Mouse (Mus musculus): ENCODE measurements around the gene Matn1. TPM values are rescaled to one million over a fixed set of nuclear protein-coding genes. Genes with fewer than 3 reads are reported as not detected.

Gene Matn1
- polyA plus RNA-seq, 1 experiment from 2014 or later = not detected

DNA sequence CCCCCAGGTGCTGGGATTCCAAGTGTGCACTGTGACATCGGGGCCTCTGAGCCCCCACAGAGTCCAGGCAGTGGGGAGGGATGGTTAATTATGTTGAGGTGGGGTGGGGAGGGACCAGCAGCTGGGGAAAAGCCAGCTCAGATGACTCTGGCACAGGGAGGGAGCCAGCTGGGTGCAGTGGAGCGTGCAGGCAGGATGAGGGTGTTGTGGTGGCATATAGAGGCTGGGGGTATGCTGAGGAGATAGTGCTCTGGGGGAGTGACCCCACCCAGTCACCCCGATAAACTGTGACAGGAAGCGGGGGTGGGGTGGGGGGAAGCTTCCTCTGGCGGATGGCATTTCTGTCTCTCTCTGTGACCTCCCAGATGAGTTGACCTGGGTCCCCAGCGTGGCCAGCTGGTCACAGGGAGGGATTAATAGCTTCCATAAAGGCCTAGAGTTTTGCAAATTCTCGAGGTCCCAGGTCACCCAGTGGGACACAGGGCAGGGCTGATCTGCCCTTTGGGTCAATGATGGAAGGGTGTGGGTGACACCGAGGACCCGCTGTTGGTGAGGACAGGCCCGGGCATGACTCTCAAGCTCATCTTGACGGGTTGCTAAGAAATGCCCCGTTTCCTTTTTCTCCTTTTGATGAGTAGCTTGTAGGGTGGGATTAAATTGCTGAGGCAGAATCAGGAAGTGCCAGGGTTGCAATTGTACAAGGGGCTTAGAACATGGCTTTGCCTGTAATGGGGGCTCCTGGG, 23.1 kb upstream of the Matn1 start:
- H3K27ac ChIP-seq (ENCODE audit: low read depth, low read length) = no peak overlapping the region
- no peak overlapping the region for H3K4me2 ChIP-seq
- no peaks in the 10 kb centered on the region for H3K36me3 ChIP-seq (ENCODE audit: control insufficient read depth, insufficient read depth, low read length)
- H3K4me3 ChIP-seq (ENCODE audit: low read depth, low read length) = no peak overlapping the region
- H3K4me1 ChIP-seq (ENCODE audit: control insufficient read depth, insufficient read depth, low read length) = peaks cover 5% of the 10 kb centered on the region; the same call in 1 of the 2 replicates
- ATAC-seq (replicated peaks; ENCODE audit: insufficient number of reproducible peaks, low FRiP score, low TSS enrichment) = no peak
- no peak overlapping the region for H3K9ac ChIP-seq (ENCODE audit: low read depth, low read length)
- no peaks in the 10 kb centered on the region for H3K27me3 ChIP-seq (ENCODE audit: control insufficient read depth, insufficient read depth, low read length)
- 44% methylated on average over 12 of the region's 12 CpGs for WGBS (ENCODE audit: insufficient replicate concordance)
- no peaks in the 10 kb centered on the region for H3K9me3 ChIP-seq (replicated peaks; ENCODE audit: control insufficient read depth, low read length)

DNA sequence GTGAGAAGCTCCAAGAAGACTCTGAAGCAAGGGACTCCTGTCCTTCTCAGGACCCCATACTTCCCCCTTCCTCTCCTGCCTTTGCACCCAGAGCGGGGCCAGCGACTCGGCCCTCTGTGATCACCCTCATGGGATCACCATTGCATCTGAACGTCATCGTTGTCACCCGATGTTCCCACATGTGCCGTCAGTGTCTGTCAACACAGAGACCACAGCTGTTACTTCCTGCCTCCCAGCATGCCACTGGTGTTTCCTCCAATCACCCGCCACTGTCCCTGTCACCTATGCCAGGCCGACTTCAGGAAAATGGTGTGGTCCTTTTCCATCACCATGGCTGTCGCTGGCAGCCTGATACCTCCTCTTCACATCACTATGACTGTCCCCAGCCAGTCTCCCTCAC, 22.2 kb upstream of the Matn1 start:
- Histone ChIP-seq H3K27ac (ENCODE audit: low read depth, low read length) (no peak overlapping the region), H3K9ac (ENCODE audit: low read depth, low read length) (no peak overlapping the region), H3K9me3 (replicated peaks; ENCODE audit: control insufficient read depth, low read length) (no peaks in the 10 kb centered on the region), H3K27me3 (ENCODE audit: control insufficient read depth, insufficient read depth, low read length) (no peaks in the 10 kb centered on the region), H3K36me3 (ENCODE audit: control insufficient read depth, insufficient read depth, low read length) (no peaks in the 10 kb centered on the region), H3K4me3 (ENCODE audit: low read depth, low read length) (no peak overlapping the region), H3K4me1 (ENCODE audit: control insufficient read depth, insufficient read depth, low read length) (peaks cover 5% of the 10 kb centered on the region; the same call in 1 of the 2 replicates), H3K4me2 (no peak overlapping the region)
- ATAC-seq (replicated peaks; ENCODE audit: insufficient number of reproducible peaks, low FRiP score, low TSS enrichment) = no peak
- 69% methylated on average over 10 of the region's 10 CpGs for WGBS (ENCODE audit: insufficient replicate concordance)

- no peaks in the 10 kb centered on the region for H3K9me3 ChIP-seq (replicated peaks; ENCODE audit: control insufficient read depth, low read length)
- H3K27ac ChIP-seq (ENCODE audit: low read depth, low read length) = no peak overlapping the region
- H3K9ac ChIP-seq (ENCODE audit: low read depth, low read length) = no peak overlapping the region
- ATAC-seq (replicated peaks; ENCODE audit: insufficient number of reproducible peaks, low FRiP score, low TSS enrichment) = no peak
- WGBS (ENCODE audit: insufficient replicate concordance) = 57% methylated on average over 6 of the region's 6 CpGs
- no peaks in the 10 kb centered on the region for H3K27me3 ChIP-seq (ENCODE audit: control insufficient read depth, insufficient read depth, low read length)
- no peak overlapping the region for H3K4me2 ChIP-seq
- H3K36me3 ChIP-seq (ENCODE audit: control insufficient read depth, insufficient read depth, low read length) = no peaks in the 10 kb centered on the region
- H3K4me3 ChIP-seq (ENCODE audit: low read depth, low read length) = no peak overlapping the region
- no peaks in the 10 kb centered on the region for H3K4me1 ChIP-seq (ENCODE audit: control insufficient read depth, insufficient read depth, low read length)
Measured at GRCm38 (mm10) chr4:130926274-130926673, 17.9 kb upstream of the Matn1 start.

DNA sequence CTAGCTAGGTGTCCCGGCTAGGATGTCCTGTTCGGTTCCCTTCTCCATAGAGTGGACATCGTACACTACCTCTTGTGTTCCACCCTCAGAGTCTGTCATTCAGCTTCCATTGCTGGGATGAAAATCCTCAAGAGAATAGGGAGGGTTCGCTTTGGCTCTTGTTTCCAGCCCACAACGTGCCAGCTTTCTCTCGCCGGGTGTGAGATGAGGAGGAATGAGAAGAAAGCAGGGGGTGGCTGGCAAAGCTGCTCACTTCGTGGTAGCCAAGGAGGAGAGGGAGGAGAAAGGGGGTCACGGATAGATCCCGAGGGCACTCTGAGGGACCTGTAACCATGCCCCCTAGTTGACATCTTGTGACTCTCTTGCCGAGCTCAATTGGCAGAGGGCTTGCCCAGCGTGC, 16.4 kb upstream of the Matn1 start:
- H3K36me3 ChIP-seq (ENCODE audit: control insufficient read depth, insufficient read depth, low read length) = no peaks in the 10 kb centered on the region
- no peak overlapping the region for H3K4me3 ChIP-seq (ENCODE audit: low read depth, low read length)
- no peak overlapping the region for H3K4me2 ChIP-seq
- H3K27me3 ChIP-seq (ENCODE audit: control insufficient read depth, insufficient read depth, low read length) = no peaks in the 10 kb centered on the region
- ATAC-seq (replicated peaks; ENCODE audit: insufficient number of reproducible peaks, low FRiP score, low TSS enrichment) = no peak
- no peak overlapping the region for H3K27ac ChIP-seq (ENCODE audit: low read depth, low read length)
- 78% methylated on average over 12 of the region's 12 CpGs for WGBS (ENCODE audit: insufficient replicate concordance)
- H3K9ac ChIP-seq (ENCODE audit: low read depth, low read length) = no peak overlapping the region
- no peaks in the 10 kb centered on the region for H3K4me1 ChIP-seq (ENCODE audit: control insufficient read depth, insufficient read depth, low read length)
- H3K9me3 ChIP-seq (replicated peaks; ENCODE audit: control insufficient read depth, low read length) = no peaks in the 10 kb centered on the region

GRCm38 (mm10) chr4:130942644-130943043, 1.5 kb upstream of the Matn1 start:
- H3K27me3 ChIP-seq (ENCODE audit: control insufficient read depth, insufficient read depth, low read length) = peaks cover 14% of the 10 kb centered on the region
- whole genome bisulfite sequencing (ENCODE audit: insufficient replicate concordance) = 46% methylated on average over 14 of the region's 14 CpGs

GRCm38 (mm10) chr4:130944779-130945178, 594 bp downstream of the Matn1 start:
- no peak overlapping the region for H3K9ac ChIP-seq (ENCODE audit: low read depth, low read length)
- H3K4me2 ChIP-seq = no peak overlapping the region
- H3K36me3 ChIP-seq (ENCODE audit: control insufficient read depth, insufficient read depth, low read length) = no peaks in the 10 kb centered on the region
- H3K27me3 ChIP-seq (ENCODE audit: control insufficient read depth, insufficient read depth, low read length) = peaks cover 14% of the 10 kb centered on the region
- H3K27ac ChIP-seq (ENCODE audit: low read depth, low read length) = no peak overlapping the region
- no peaks in the 10 kb centered on the region for H3K9me3 ChIP-seq (replicated peaks; ENCODE audit: control insufficient read depth, low read length)
- no peak overlapping the region for H3K4me3 ChIP-seq (ENCODE audit: low read depth, low read length)
- ATAC-seq (replicated peaks; ENCODE audit: insufficient number of reproducible peaks, low FRiP score, low TSS enrichment) = no peak
- 0 out of 2 replicates have a peak, but pooled peaks cover 3% of the 10 kb centered on the region for H3K4me1 ChIP-seq (ENCODE audit: control insufficient read depth, insufficient read depth, low read length)
- 66% methylated on average over 7 of the region's 7 CpGs for WGBS (ENCODE audit: insufficient replicate concordance)

More at GRCm38 (mm10) chr4:130942644-130943043, 1.5 kb upstream of the Matn1 start:
- H3K27ac ChIP-seq (ENCODE audit: low read depth, low read length) = no peak overlapping the region
- H3K36me3 ChIP-seq (ENCODE audit: control insufficient read depth, insufficient read depth, low read length) = no peaks in the 10 kb centered on the region
- H3K4me1 ChIP-seq (ENCODE audit: control insufficient read depth, insufficient read depth, low read length) = 0 out of 2 replicates have a peak, but pooled peaks cover 3% of the 10 kb centered on the region
- H3K9ac ChIP-seq (ENCODE audit: low read depth, low read length) = no peak overlapping the region
- ATAC-seq (replicated peaks; ENCODE audit: insufficient number of reproducible peaks, low FRiP score, low TSS enrichment) = no peak
- H3K4me3 ChIP-seq (ENCODE audit: low read depth, low read length) = no peak overlapping the region
- no peaks in the 10 kb centered on the region for H3K9me3 ChIP-seq (replicated peaks; ENCODE audit: control insufficient read depth, low read length)
- no peak overlapping the region for H3K4me2 ChIP-seq

DNA sequence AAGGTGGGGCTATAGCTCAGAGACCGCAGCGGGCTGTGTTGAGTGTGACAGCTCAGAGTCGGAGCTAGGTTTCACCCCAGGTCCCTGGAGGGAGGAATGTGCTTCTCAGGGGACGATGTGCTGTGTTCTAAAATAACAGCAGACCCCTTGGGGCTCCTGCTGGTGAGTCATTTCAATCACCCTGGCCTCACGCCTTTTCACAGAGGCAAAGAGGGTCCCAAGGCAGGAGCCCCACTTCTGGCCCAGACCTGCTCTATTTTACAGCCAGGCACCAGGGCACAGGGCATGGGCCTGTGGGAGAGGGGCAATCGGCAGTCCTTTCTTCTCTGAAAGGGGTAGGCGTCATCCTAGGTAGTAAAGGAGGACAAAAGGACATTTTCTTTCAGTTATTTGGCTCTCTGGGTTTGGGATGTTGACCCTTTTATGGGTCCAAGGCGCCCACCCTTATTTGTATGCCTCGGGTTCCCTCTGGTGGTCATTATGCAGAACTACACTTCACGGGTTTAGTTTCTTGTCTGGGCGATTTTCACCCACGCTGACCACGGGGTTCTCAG, 3.0 kb downstream of the Matn1 start:
- Histone ChIP-seq H3K4me2 (no peak overlapping the region), H3K4me1 (ENCODE audit: control insufficient read depth, insufficient read depth, low read length) (0 out of 2 replicates have a peak, but pooled peaks cover 3% of the 10 kb centered on the region), H3K9me3 (replicated peaks; ENCODE audit: control insufficient read depth, low read length) (no peaks in the 10 kb centered on the region), H3K4me3 (ENCODE audit: low read depth, low read length) (no peak overlapping the region), H3K27ac (ENCODE audit: low read depth, low read length) (no peak overlapping the region), H3K36me3 (ENCODE audit: control insufficient read depth, insufficient read depth, low read length) (no peaks in the 10 kb centered on the region), H3K9ac (ENCODE audit: low read depth, low read length) (no peak overlapping the region), H3K27me3 (ENCODE audit: control insufficient read depth, insufficient read depth, low read length) (peaks cover 14% of the 10 kb centered on the region)
- ATAC-seq (replicated peaks; ENCODE audit: insufficient number of reproducible peaks, low FRiP score, low TSS enrichment) = no peak
- 17% methylated on average over 13 of the region's 13 CpGs for WGBS (ENCODE audit: insufficient replicate concordance)

GRCm38 (mm10) chr4:130949821-130950384, 5.7 kb downstream of the Matn1 start:
- Histone ChIP-seq H3K4me1 (ENCODE audit: control insufficient read depth, insufficient read depth, low read length) (no peaks in the 10 kb centered on the region), H3K9ac (ENCODE audit: low read depth, low read length) (no peak overlapping the region), H3K36me3 (ENCODE audit: control insufficient read depth, insufficient read depth, low read length) (no peaks in the 10 kb centered on the region), H3K27ac (ENCODE audit: low read depth, low read length) (no peak overlapping the region), H3K4me3 (ENCODE audit: low read depth, low read length) (no peak overlapping the region), H3K9me3 (replicated peaks; ENCODE audit: control insufficient read depth, low read length) (no peaks in the 10 kb centered on the region), H3K4me2 (no peak overlapping the region), H3K27me3 (ENCODE audit: control insufficient read depth, insufficient read depth, low read length) (peaks cover 6% of the 10 kb centered on the region; the same call in 1 of the 2 replicates)
- WGBS (ENCODE audit: insufficient replicate concordance) = 75% methylated on average over 35 of the region's 35 CpGs
- ATAC-seq (replicated peaks; ENCODE audit: insufficient number of reproducible peaks, low FRiP score, low TSS enrichment) = no peak
